ENCODE assay signal across 18 mouse cellular contexts in the genomic region with DNA sequence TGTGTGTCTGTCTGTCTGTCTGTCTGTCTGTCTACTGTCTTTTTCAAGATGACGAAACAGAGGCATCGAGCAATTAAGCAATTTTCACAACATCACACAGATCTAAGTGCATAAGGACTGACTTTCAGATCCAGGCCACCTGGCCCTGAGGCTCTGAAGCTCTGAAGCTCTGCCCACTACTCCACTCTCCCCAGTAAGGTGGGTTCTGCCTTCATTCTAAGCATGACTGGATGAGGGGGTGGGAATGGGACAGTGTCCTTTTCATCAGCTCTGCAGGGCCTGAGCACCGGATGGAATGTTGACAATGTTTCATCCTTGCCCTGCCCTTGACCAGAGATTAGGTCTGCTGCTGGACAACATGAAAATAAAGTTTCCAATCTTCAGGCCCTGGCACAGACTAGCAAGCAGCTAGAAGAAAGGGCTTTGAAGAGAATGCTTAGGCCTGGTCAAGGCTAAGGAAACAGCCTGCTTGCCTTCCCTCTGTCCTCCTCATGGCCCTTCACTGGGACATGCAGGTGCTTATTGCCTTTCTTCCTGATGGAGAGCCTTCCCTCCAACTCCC.
"Had no signal": no experiment of that assay in that cellular context is flagged by ENCODE, and none has a peak within 500 bp of the region (broad histone marks: within the 10 kb centered on the region; RNA-seq: fewer than 3 reads in every experiment).

No protein-coding gene starts in this region.

- H3K27ac ChIP-seq: kidney, embryonic 15.5 days; left cerebral cortex, adult 2 months; limb, embryonic 10.5 days; liver, embryonic 12.5 days; lung, embryonic 15.5 days; macrophage; midbrain, embryonic 15.5 days; neural tube, embryonic 13.5 days had no signal

- H3K4me3 ChIP-seq: kidney, embryonic 15.5 days; left cerebral cortex, adult 2 months; limb, embryonic 10.5 days; liver, embryonic 12.5 days; lung, embryonic 15.5 days; megakaryocyte, embryonic 14.5 days; midbrain, embryonic 15.5 days; neural tube, embryonic 13.5 days had no signal

- ATAC-seq: liver, embryonic 12.5 days; liver, postnatal 0 days; midbrain, embryonic 15.5 days had no signal

- H3K9me3 ChIP-seq: liver, embryonic 12.5 days; lung, embryonic 15.5 days; midbrain, embryonic 15.5 days had no signal

- H3K27me3 ChIP-seq: midbrain, embryonic 15.5 days; neural tube, embryonic 13.5 days had no signal

- H3K4me2 ChIP-seq: kidney, embryonic 15.5 days; liver, embryonic 12.5 days; lung, embryonic 15.5 days; midbrain, embryonic 11.5 days; midbrain, embryonic 15.5 days; neural tube, embryonic 13.5 days had no signal

- H3K9ac ChIP-seq: kidney, embryonic 15.5 days; liver, embryonic 12.5 days; liver, postnatal 0 days; lung, embryonic 15.5 days; midbrain, embryonic 15.5 days; neural tube, embryonic 13.5 days had no signal

- DNase-seq: kidney, adult 11 months; kidney, postnatal 14 days; liver, postnatal 0 days; lung, postnatal 14 days; right cerebral cortex, adult 18-20 months; right cerebral cortex, postnatal 25 days; thymus, adult 2 months; thymus, postnatal 25 days had no signal

- H3K36me3 ChIP-seq: kidney, embryonic 15.5 days; limb, embryonic 10.5 days; liver, embryonic 12.5 days; lung, embryonic 15.5 days; midbrain, embryonic 15.5 days; neural tube, embryonic 13.5 days had no signal
